Mouse (Mus musculus): ENCODE data around the gene Etv3.
"Not testable (repeated sequence)": the region's sequence is repeated elsewhere in the genome, so short reads cannot be mapped to it uniquely, and the experiment has no call there.

The Etv3 gene

DNA sequence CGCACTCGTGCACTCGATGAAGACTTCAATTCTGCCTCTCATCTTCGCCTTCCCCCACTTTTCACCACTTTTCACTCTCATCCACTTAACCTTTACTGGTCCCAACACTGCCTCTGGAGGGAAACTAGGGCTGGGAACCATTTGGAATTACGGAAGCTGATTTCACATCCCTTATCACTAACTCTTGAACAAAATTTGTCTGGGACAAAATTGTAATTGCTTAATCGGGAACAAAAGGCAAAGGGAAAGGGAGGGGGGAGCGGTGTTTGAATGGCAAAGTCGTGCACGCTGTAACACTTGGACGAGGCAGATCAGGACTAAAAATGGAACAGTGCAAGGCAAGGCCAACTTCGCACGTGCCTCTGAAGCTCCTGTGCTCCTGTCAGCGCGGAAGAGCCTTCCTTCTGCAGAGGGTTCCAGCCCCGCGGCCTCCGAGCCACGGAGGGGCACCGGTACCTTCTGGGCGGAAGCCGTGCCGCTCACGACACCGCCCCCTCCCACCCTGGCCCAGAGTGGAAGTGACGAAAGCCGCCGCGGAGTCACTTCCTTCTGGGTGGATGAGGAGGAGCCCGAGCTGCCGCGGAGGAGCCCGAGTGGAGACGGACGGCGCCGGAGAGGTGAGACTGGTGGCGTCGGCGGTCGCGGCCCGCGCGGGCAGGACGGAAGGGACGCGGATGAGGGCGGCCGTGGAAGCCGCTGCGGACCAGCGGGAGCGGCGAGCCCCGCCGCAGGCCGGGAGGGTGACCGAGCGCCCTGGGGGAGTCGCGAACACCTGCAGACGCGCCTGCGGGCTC is at the start of gene Etv3:
Gene Etv3 (plus strand): TSS at position 365 of the 794 bp plus-strand sequence.
- peak; percentile 90 to 91 for DNase-seq (ENCODE audit: low spot score in 2 of 2)

- not testable (repeated sequence) for DNase-seq (ENCODE audit: low spot score in 2 of 2)
Observed at GRCm38 (mm10) chr3:87477948-87478347, 47.3 kb upstream of the Etv3 start.

GRCm38 (mm10) chr3:87478596-87478995 is 46.6 kb upstream of the Etv3 start:
- DNase-seq (ENCODE audit: low spot score in 2 of 2), result not testable (repeated sequence)

DNA sequence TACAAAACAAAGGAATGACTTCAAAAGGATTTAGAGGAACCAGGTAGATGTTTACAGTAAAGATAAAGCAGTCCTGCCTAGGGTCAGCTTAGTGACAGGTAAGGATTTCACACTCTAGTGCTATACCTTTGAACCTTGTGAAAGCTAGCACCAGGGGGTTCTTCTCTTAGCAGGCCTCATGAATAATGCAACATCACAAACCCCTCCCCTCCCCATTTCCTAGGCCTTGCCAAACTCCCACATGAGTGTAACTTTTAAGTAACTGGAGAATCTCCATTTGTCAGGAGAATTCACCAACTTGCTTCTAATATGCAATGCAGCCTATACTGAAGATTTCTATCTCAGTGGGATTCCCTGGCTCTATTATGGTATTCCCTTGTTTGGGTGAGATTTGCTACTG is 46.0 kb upstream of the Etv3 start:
- not testable (repeated sequence) for DNase-seq (ENCODE audit: low spot score in 2 of 2)

- DNase-seq (ENCODE audit: low spot score in 2 of 2), result no peak
Observed at GRCm38 (mm10) chr3:87487392-87487791, 37.8 kb upstream of the Etv3 start.

DNA sequence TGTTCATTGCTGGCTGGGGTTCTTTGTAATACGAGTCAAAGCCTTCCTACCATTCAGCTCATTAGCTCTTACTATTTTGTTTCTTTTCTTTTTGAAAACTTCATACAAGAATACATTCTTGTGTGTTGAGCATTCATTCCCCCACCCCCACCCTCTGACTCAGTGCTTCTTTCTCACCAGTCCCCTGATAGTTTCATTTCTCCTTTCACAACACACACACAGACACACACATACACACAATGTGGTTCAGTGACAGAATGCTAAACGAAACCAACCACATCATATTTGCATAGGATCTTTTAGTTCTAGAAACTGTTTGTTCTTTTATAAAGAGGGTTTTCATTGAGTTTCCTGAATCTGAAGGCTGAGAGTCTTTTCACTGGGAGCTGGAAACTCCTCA is 37.3 kb upstream of the Etv3 start:
- no peak for DNase-seq (ENCODE audit: low spot score in 2 of 2)

- DNase-seq (ENCODE audit: low spot score in 2 of 2), result no peak
Observed at GRCm38 (mm10) chr3:87498266-87498665, 26.9 kb upstream of the Etv3 start.

DNA sequence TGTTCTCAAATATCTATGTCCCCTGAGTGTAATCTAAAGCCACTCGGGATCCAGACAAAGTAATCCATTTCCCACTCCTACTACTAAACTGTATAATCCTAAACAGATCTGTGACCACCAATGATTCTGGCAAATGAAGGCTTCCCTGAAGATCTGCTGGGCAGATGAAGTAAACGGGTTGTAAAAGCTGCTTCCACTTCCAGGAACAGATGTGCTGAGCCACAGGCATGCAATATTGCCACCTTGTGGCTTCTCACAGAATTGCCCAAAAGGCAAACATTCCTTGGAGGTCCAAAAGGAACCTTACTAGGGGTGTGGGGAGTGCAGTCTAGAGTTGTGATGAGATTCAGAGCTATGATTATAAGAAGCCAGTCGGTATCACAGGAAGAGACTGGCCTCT is 26.1 kb upstream of the Etv3 start:
- peak; percentile 55 to 69 for DNase-seq (ENCODE audit: low spot score in 2 of 2)

GRCm38 (mm10) chr3:87500088-87501055 is 24.8 kb upstream of the Etv3 start:
- DNase-seq (ENCODE audit: low spot score in 2 of 2), result peak; percentile 46 to 59

- no peak for DNase-seq (ENCODE audit: low spot score in 2 of 2)
Observed at GRCm38 (mm10) chr3:87501151-87501550, 24.1 kb upstream of the Etv3 start.

DNA sequence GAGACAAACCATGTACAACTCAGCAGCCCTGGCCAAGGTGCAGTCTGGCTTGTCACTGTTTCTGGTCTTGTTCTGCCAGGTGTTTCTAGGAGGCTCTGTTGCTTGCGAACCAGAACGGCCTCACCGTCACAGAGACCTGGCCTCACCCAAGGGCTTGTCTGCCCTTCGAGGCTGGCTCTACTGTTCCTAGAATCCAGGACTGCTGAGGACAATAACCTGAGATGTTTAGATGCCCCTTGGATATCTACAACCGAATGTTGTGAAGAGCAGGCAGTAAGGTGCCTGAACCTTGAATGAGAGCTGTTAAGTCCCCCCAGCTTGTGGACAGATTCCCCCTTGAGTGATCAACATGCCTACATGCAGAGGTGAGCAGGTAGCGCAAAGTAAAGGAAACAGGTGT is 22.4 kb upstream of the Etv3 start:
- no peak for DNase-seq (ENCODE audit: low spot score in 2 of 2)

DNA sequence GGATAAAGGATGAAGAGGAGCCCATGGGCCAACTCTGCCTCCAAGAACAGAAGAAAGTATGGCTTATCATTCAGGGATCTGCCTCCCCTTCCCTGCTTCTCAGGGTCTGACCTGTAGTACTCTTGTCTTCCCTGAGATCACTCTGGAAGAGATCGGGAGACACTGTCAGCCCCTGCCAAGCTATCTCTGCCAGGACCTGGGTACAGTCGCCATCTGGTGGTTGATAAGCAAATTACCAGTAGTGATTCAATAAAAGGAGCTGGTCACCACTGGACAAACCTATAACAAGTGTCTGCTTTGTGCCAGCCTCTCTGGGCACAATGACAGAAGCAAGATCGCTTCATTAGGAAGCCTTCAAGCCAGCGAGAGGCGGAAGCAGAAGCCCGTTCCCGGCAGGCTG is 20.9 kb upstream of the Etv3 start:
- peak in 1 of 2 experiments; percentile 34 for DNase-seq (ENCODE audit: low spot score in 2 of 2)

DNA sequence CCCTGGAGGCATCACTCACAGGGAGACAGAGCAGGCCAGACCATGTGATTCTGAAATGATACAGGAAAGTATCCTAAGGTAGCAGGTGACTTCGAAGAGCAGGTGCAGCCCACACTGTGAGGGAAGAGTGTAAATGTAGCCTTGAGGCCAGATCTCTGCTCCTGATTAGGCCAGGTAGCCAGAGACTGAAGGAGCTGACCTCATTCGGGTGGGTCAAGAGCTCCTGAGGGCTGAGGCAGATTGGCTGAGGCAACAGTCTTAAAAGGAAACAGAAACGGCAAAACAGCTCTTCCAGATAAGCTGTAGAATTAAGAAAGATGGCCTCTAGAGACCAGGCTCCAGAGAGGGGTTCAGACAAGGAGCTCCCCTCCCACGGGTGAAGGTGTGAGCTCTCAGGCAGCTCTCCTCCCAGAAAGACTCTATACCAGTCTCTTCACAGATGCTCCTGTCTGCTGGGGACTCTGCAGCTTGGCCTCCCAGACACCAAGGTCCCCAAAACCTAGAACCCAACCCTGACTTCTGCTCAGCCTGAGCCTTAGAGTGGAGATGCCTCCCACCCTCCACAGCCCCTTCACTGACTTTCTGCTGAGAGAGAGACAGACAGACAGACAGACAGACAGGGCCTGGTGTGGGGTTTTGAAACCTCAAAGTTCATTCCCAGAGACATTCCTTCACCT is 20.3 kb upstream of the Etv3 start:
- no peak for DNase-seq (ENCODE audit: low spot score in 2 of 2)

- no peak for DNase-seq (ENCODE audit: low spot score in 2 of 2)
Observed at GRCm38 (mm10) chr3:87506456-87507416, 18.5 kb upstream of the Etv3 start.

DNA sequence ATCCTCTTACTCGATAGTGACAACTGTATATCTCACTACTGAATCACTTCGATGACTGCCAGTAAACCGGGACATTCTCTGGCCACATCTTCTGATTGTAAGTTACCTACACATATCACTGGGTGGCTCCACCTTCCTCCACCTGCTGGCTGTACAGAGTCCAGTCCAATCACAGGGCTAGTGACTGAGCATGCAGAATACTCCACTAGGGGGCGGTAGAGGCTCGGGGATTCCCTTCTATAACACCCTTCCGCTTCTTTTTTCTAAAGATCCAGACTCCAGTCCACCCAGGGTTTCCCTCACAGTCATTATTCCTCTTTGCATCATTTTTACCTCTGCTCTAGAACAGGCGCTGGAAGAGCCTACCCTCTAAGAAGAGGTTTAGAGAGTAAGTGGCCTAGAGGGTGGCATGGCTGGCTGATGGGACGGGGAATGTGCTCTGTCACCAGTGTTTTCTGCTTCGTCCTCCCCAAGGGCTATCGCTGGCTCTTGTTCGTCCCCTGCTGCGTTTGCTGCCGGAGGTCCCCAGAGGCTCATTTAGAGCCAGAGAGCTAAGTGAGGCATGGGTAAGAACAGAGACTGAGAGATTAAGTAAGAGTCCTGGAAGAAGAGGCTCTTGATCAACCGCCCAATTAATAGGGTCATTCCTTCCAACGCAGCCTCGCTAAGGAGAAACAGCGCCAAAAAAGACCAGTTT is 16.9 kb upstream of the Etv3 start:
- peak; percentile 56 to 91 for DNase-seq (ENCODE audit: low spot score in 2 of 2)

DNA sequence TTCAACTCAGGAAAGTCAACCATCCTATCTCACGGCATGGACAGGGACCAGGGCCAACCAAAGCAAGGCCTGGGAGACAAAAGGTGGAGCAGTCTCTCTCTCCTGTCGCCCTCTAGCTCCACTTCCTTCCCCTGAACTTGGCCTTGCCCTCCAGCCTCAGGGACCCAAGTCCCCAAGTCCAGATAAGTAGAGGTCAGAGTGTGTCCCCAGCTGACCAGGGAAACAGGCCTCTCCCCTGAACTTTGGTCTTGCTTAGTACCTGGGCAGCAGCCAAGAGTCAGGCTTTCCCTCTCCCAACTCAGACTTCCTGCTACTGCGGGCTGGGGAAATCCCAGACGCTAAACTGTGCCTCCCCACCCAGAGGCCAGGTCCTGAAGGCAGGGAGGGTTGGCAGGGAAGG is 16.1 kb upstream of the Etv3 start:
- no peak for DNase-seq (ENCODE audit: low spot score in 2 of 2)

- no peak for DNase-seq (ENCODE audit: low spot score in 2 of 2)
Observed at GRCm38 (mm10) chr3:87510832-87511231, 14.4 kb upstream of the Etv3 start.

DNA sequence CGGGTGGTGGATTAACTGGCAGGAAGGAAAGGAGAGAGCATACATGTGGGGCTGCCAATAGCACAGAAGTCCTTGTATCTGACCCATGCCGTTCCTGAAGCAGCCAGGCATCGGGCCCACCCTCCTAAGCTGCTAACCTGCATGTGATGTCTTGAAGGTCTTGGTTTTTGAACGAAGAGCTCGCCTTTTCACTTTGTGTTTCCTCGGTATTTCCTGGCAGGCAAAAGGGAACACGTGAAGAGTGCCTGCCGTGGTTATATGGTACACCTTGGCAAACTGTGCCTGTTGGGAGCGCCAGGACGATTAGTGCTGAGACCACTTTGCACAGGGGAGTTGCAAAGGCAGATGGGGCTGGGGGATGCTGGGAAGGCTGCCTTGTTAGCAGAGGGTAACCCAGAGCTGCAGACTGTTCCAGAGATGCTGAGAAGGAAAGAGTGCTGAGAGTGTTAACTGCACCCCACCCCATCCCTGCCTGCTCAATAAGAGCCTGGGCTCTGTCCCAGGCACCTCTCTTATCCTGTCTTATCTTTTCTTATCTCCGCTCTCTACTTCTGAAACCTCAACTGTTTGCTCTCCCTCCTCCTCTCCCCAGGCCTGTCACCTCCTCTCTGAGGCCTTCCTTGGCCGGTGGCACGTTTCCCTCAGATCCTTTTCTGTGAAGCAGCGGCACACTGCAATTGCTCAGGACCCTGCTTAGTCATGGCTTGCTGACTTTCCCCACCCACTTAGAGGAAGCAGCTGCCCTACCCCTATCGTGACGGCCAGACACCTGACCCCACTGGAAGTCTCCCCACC is 13.0 kb upstream of the Etv3 start:
- no peak for DNase-seq (ENCODE audit: low spot score in 2 of 2)

DNA sequence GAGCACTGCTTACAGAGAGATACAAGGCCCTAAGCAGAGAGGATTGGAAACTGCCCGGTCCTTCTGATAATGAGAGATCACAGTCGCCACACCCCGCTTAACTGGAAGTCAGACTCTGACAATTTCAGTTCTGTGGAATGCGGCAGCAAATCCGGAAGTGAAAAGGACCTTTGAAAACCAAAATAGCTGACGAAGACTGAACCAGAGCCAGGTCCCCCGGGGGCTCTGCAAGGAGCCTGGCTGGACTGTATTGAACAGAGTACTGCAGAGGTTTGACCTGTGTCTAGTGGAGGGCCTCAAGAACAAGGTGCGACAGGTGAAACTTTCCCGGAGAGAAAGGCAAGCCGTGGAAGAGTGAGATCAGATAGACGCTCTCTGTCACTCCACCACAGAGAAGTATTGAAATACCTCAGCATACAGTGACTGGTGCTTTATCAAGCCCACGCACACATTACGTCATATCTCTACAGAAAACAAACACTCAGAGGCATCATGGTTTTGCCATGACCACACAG is 9.6 kb upstream of the Etv3 start:
- no peak for DNase-seq (ENCODE audit: low spot score in 2 of 2)

Measured in thymus, postnatal 10 days (tissue).